Mouse (Mus musculus): ENCODE data around the gene Pigr. TPM values are rescaled to one million over a fixed set of nuclear protein-coding genes. Genes with fewer than 3 reads are reported as not detected.

Pigr gene
- polyA plus RNA-seq, 1 experiment from 2014 or later = 0.14 TPM

- H3K4me1 ChIP-seq (replicated peaks; ENCODE audit: control insufficient read depth, insufficient read depth, low read length) = no peaks in the 10 kb centered on the region
- H3K4me3 ChIP-seq (ENCODE audit: low read length) = no peak overlapping the region
- H3K4me2 ChIP-seq (ENCODE audit: low read depth, low read length) = no peak overlapping the region
- H3K27me3 ChIP-seq (ENCODE audit: control insufficient read depth, insufficient read depth, low read depth, low read length) = no peaks in the 10 kb centered on the region
- no peak overlapping the region for H3K9ac ChIP-seq (ENCODE audit: low read length)
- H3K9me3 ChIP-seq (ENCODE audit: control insufficient read depth, low read length) = no peaks in the 10 kb centered on the region
- no peak overlapping the region for H3K27ac ChIP-seq (ENCODE audit: low read length)
- H3K36me3 ChIP-seq (ENCODE audit: control insufficient read depth, insufficient read depth, low read length) = no peaks in the 10 kb centered on the region
- 46% methylated on average over 1 of the region's 1 CpGs for WGBS
- no peak for ATAC-seq (ENCODE audit: low read depth)
Measured at GRCm38 (mm10) chr1:130892446-130892845, 66.0 kb downstream of the Pigr start.

GRCm38 (mm10) chr1:130893329-130894040 is 67.0 kb downstream of the Pigr start:
- Histone ChIP-seq H3K4me1 (replicated peaks; ENCODE audit: control insufficient read depth, insufficient read depth, low read length) (no peaks in the 10 kb centered on the region), H3K9me3 (ENCODE audit: control insufficient read depth, low read length) (no peaks in the 10 kb centered on the region), H3K4me3 (ENCODE audit: low read length) (no peak overlapping the region), H3K27me3 (ENCODE audit: control insufficient read depth, insufficient read depth, low read depth, low read length) (no peaks in the 10 kb centered on the region), H3K4me2 (ENCODE audit: low read depth, low read length) (no peak overlapping the region), H3K36me3 (ENCODE audit: control insufficient read depth, insufficient read depth, low read length) (no peaks in the 10 kb centered on the region), H3K9ac (ENCODE audit: low read length) (no peak overlapping the region), H3K27ac (ENCODE audit: low read length) (no peak overlapping the region)
- ATAC-seq (ENCODE audit: low read depth) = no peak
- WGBS = 60% methylated on average over 9 of the region's 9 CpGs

GRCm38 (mm10) chr1:130894468-130894867 is 68.0 kb downstream of the Pigr start:
- no peaks in the 10 kb centered on the region for H3K27me3 ChIP-seq (ENCODE audit: control insufficient read depth, insufficient read depth, low read depth, low read length)
- H3K36me3 ChIP-seq (ENCODE audit: control insufficient read depth, insufficient read depth, low read length) = no peaks in the 10 kb centered on the region
- H3K4me3 ChIP-seq (ENCODE audit: low read length) = no peak overlapping the region
- no peak for ATAC-seq (ENCODE audit: low read depth)
- no peak overlapping the region for H3K4me2 ChIP-seq (ENCODE audit: low read depth, low read length)
- H3K27ac ChIP-seq (ENCODE audit: low read length) = no peak overlapping the region
- WGBS = 67% methylated on average over 6 of the region's 6 CpGs
- no peaks in the 10 kb centered on the region for H3K4me1 ChIP-seq (replicated peaks; ENCODE audit: control insufficient read depth, insufficient read depth, low read length)
- H3K9ac ChIP-seq (ENCODE audit: low read length) = no peak overlapping the region
- no peaks in the 10 kb centered on the region for H3K9me3 ChIP-seq (ENCODE audit: control insufficient read depth, low read length)

Other genes starting within 250 kb of the Pigr start
- gene Zp3r, start 197.1 kb upstream of the Pigr start, polyA plus RNA-seq (2015; fragmentation: Nextera tagmentation; extraction: Ambion mirVana) = not detected in 2 replicates
- gene C4bp, start 165.1 kb upstream of the Pigr start, polyA plus RNA-seq (2015; fragmentation: Nextera tagmentation; extraction: Ambion mirVana) = not detected in 2 replicates
- gene Gm29427, start 110.9 kb upstream of the Pigr start, polyA plus RNA-seq (2015; fragmentation: Nextera tagmentation; extraction: Ambion mirVana) = not detected in 2 replicates
- gene Yod1, start 109.4 kb upstream of the Pigr start, polyA plus RNA-seq (2015; fragmentation: Nextera tagmentation; extraction: Ambion mirVana) = 15.6 and 17.0 TPM in 2 replicates
- 10.7 and 11.5 TPM in 2 replicates for gene Pfkfb2, start 97.4 kb upstream of the Pigr start, polyA plus RNA-seq (2015; fragmentation: Nextera tagmentation; extraction: Ambion mirVana)
- gene AA986860, start 94.7 kb upstream of the Pigr start, polyA plus RNA-seq (2015; fragmentation: Nextera tagmentation; extraction: Ambion mirVana) = 21.0 and 21.2 TPM in 2 replicates
- 0.11 TPM in 1 of 2 replicates, not detected in the other for gene Fcamr, start 25.8 kb upstream of the Pigr start, polyA plus RNA-seq (2015; fragmentation: Nextera tagmentation; extraction: Ambion mirVana)
- 0.30 TPM in 1 of 2 replicates, not detected in the other for gene Fcmr, start 39.0 kb downstream of the Pigr start, polyA plus RNA-seq (2015; fragmentation: Nextera tagmentation; extraction: Ambion mirVana)
- gene Il24, start 60.8 kb downstream of the Pigr start, polyA plus RNA-seq (2015; fragmentation: Nextera tagmentation; extraction: Ambion mirVana) = not detected in 2 replicates
- gene Il20, start 84.8 kb downstream of the Pigr start, polyA plus RNA-seq (2015; fragmentation: Nextera tagmentation; extraction: Ambion mirVana) = not detected in 2 replicates
- not detected in 2 replicates for gene Il19, start 113.4 kb downstream of the Pigr start, polyA plus RNA-seq (2015; fragmentation: Nextera tagmentation; extraction: Ambion mirVana)
- not detected in 2 replicates for gene Il10, start 193.2 kb downstream of the Pigr start, polyA plus RNA-seq (2015; fragmentation: Nextera tagmentation; extraction: Ambion mirVana)

All from lung, embryonic 16.5 days (tissue).